Mouse (Mus musculus) limb, embryonic 15.5 days (tissue): ENCODE data around the gene Rfk. TPM values are rescaled to one million over a fixed set of nuclear protein-coding genes. Genes with fewer than 3 reads are reported as not detected.

Experiments
- ATAC-seq: fragments of 200-750 bp; cut with Nextera tagmentation; 2 replicates; pipeline ENCODE4 v1.8.0; 2017; ENCODE audit warnings: low read depth, moderate TSS enrichment; ENCODE audit not compliant: insufficient number of reproducible peaks, low FRiP score, low TSS enrichment
- H3K27ac ChIP-seq: fragments of 300-500 bp; sonication (generic); 2 replicates; pipeline ENCODE4 v1.5.1; 2015; ENCODE audit warnings: moderate library complexity, mild to moderate bottlenecking, inconsistent platforms
- H3K27me3 ChIP-seq: fragments of 300-500 bp; sonication (generic); 2 replicates; pipeline ENCODE4 v1.6.1; 2015; ENCODE audit warnings: inconsistent platforms
- H3K36me3 ChIP-seq: fragments of 300-500 bp; sonication (generic); 2 replicates; pipeline ENCODE4 v1.6.1; 2015; ENCODE audit warnings: inconsistent platforms
- H3K4me1 ChIP-seq: fragments of 300-500 bp; sonication (generic); 2 replicates; pipeline ENCODE4 v1.6.1; 2015; ENCODE audit warnings: inconsistent platforms
- H3K4me2 ChIP-seq: fragments of 300-500 bp; sonication (generic); 2 replicates; pipeline ENCODE4 v1.6.1; 2015; ENCODE audit warnings: mild to moderate bottlenecking, inconsistent platforms
- H3K4me3 ChIP-seq: fragments of 300-500 bp; sonication (generic); 2 replicates; pipeline ENCODE4 v1.5.1; 2015; ENCODE audit warnings: mild to moderate bottlenecking, inconsistent platforms
- H3K9ac ChIP-seq: fragments of 300-500 bp; sonication (generic); 2 replicates; pipeline ENCODE4 v1.6.1; 2015; ENCODE audit warnings: inconsistent platforms
- H3K9me3 ChIP-seq: fragments of 300-500 bp; sonication (generic); 2 replicates; pipeline ENCODE4 v1.6.1; 2016; ENCODE audit warnings: inconsistent platforms
- WGBS: fragments of 180-500 bp; shearing (Covaris S2); methylation state at CpG from one replicate; pipeline ENCODE4 v1.1.7; 2015; 5-methylcytosine and 5-hydroxymethylcytosine counted together
- polyA plus RNA-seq: library from polyadenylated mRNA; unstranded; fragments of >200 nt; fragmentation: Nextera tagmentation; extraction: Ambion mirVana; gene quantifications from 2 replicates; pipeline ENCODE4 v1.2.1, GENCODE M21; 2015

Rfk gene
- polyA plus RNA-seq, 1 experiment from 2014 or later: 53.7 TPM

DNA sequence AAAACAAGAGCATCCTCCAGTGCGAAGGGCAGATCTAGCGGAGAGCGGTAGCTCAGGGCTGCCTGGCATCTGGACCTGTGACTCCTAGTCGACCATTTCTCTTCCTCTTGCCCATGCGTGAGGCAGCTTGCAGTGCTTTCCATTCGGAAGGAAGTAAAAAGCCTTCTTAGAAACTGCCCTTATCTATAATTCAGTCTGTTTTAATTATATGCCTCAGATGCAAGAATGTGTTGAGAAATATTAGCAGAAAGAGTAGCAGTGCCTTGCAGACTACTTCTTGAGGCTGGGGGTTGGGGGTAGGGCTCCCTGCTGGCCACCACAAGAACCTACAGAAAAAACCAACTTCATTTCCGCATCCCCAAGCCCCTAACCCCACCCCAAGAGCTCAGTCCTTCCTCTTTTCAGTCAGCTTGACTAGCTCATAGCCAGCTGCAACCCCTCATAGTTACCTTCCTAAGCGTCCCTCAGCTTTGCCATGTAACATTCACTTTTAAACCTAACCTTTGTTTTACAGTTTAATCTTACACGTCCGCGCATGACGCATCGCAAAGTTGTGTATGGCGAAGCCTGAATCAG is 34.4 kb upstream of the Rfk start:
- ATAC-seq: no peak
- no peaks in the 10 kb centered on the region for H3K9me3 ChIP-seq

DNA sequence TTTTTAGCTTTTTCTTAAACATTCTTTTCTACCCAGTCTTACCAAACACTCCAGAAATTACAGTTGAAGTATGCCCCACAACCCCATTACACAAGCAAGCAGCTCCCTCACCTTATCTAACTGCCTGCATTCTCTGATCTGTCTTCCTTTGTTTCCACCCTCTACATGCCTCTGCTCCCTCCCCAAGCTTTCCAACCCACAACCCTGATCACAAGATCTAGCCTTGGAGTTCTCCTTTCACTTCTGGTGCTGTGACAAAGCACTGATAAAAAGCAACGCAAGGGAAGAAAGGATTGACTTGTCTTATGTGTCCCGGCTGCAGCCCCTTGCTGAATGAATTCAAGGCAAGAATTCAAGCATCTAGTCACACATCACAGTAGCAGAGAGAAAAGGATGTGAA is 32.7 kb upstream of the Rfk start:
- Histone ChIP-seq H3K9me3 (no peaks in the 10 kb centered on the region), H3K27ac (no peak overlapping the region), H3K4me1 (peaks cover 5% of the 10 kb centered on the region; the same call in 1 of the 2 replicates), H3K36me3 (no peaks in the 10 kb centered on the region), H3K4me3 (no peak overlapping the region), H3K4me2 (no peak overlapping the region), H3K9ac (no peak overlapping the region), H3K27me3 (no peaks in the 10 kb centered on the region)
- 77% methylated on average over 2 of the region's 2 CpGs for WGBS
- ATAC-seq: no peak

More for the DNA sequence above, 34.4 kb upstream of the Rfk start:
- Histone ChIP-seq H3K27ac (no peak overlapping the region), H3K4me1 (peaks cover 8% of the 10 kb centered on the region; the same call in 1 of the 2 replicates), H3K4me2 (no peak overlapping the region), H3K9ac (0 out of 2 replicates have a peak overlapping the region, but pooled peaks have one; percentile 10), H3K27me3 (no peaks in the 10 kb centered on the region), H3K4me3 (no peak overlapping the region), H3K36me3 (no peaks in the 10 kb centered on the region)
- WGBS: 83% methylated on average over 14 of the region's 14 CpGs

DNA sequence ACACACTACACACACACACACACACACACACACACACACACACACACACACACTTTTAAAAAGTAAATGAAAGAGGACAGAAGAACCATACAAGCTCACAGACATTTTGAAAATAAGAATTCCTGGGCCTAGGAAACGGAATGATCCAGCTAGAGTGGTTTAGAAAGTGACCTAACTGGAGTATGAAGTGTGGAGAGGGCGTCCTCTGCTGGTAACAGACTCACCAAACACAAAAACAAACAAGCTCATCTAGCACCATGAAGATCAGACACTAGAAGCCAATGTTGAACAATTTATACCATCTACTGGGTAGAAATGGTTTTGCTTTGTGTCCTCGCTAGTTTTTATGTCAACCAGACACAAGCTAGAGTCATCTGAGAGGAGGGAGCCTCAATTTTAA is 29.1 kb upstream of the Rfk start:
- no peak overlapping the region for H3K27ac ChIP-seq
- no peaks in the 10 kb centered on the region for H3K4me1 ChIP-seq
- H3K36me3 ChIP-seq: no peaks in the 10 kb centered on the region
- no peaks in the 10 kb centered on the region for H3K9me3 ChIP-seq
- no peaks in the 10 kb centered on the region for H3K27me3 ChIP-seq
- no peak overlapping the region for H3K4me3 ChIP-seq
- no peak overlapping the region for H3K4me2 ChIP-seq
- no peak for ATAC-seq
- no peak overlapping the region for H3K9ac ChIP-seq
- WGBS: 35% methylated on average over 3 of the region's 3 CpGs

DNA sequence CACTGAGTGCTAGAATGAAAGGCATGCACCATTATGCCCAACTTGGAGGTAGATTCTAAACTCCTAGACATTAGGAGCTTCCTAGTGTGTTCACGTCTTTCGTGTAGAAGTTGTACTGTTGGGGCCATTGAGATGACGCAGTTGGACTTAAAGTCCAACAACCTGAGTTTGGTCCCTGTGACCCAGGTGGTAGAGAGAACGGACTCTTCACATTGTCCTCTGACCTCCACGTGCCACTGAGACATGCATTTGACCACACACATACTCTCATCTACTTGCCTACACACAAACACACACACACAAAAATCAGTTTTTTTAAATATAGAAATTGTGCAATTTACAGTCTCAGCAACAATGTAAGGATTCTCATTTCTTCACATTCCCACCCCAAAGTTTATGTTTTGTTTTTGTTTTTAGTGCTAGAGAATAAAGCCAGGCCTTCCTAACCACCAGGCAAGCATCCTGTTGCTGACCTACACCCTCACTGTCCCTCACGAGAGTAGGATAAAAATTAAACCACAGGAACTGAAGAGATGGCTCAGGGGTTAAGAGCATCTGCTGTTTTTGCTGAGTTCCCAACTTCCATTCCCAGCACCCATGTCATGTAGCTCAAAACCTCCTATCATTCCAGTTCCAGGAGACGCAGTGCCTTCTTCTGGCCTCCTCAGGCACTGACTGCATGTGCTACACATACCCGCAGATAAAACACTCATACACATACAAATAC is 27.3 kb upstream of the Rfk start:
- H3K36me3 ChIP-seq: no peaks in the 10 kb centered on the region
- no peak for ATAC-seq
- WGBS: 91% methylated on average over 8 of the region's 8 CpGs
- no peaks in the 10 kb centered on the region for H3K27me3 ChIP-seq
- H3K4me2 ChIP-seq: no peak overlapping the region
- no peak overlapping the region for H3K9ac ChIP-seq
- H3K4me1 ChIP-seq: no peaks in the 10 kb centered on the region
- no peak overlapping the region for H3K4me3 ChIP-seq
- no peak overlapping the region for H3K27ac ChIP-seq
- H3K9me3 ChIP-seq: no peaks in the 10 kb centered on the region

DNA sequence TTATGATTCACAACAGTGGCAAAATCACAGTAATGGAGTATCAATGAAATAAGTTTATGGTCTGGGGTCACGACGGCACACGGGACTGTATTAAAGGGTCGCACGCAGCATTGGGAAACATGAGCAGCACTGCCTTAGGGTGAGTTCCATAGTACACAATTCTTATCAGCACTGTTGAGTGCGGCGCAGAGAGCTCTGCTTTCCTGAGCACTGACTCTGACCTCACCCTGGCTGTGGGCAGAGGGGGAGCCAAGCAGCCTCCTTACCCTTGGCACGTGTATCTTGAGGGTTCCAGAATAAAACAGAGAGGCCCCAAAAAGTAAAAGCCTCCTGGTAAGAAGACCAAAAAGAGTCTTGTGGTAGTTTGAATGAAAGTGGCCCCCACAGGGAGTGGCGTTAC is 25.3 kb upstream of the Rfk start:
- ATAC-seq: no peak
- no peak overlapping the region for H3K4me2 ChIP-seq
- no peaks in the 10 kb centered on the region for H3K36me3 ChIP-seq
- H3K27me3 ChIP-seq: no peaks in the 10 kb centered on the region
- no peak overlapping the region for H3K4me3 ChIP-seq
- 89% methylated on average over 9 of the region's 9 CpGs for WGBS
- no peak overlapping the region for H3K9ac ChIP-seq
- H3K9me3 ChIP-seq: no peaks in the 10 kb centered on the region
- H3K4me1 ChIP-seq: no peaks in the 10 kb centered on the region
- no peak overlapping the region for H3K27ac ChIP-seq

DNA sequence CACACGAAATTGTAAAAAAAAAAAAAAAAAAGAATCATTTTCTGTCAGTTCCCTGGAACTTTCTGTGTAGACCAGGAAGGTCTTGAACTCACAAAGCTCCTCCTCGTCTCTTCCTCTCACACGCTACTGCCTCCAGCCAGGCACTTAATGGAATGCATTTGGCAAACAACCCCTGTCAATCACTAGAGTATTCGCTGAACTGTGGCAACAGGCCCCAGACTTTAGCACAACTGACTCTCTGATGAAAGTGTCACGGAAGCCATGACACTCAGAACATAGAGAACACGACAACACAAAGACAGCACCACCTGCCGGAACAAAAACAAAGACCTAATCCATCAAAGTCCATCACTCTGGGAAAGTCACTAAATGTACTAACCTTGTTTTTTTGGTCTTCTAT is 24.3 kb upstream of the Rfk start:
- no peaks in the 10 kb centered on the region for H3K36me3 ChIP-seq
- H3K9ac ChIP-seq: no peak overlapping the region
- H3K4me1 ChIP-seq: no peaks in the 10 kb centered on the region
- H3K27me3 ChIP-seq: no peaks in the 10 kb centered on the region
- 72% methylated on average over 7 of the region's 7 CpGs for WGBS
- H3K4me2 ChIP-seq: no peak overlapping the region
- no peak overlapping the region for H3K4me3 ChIP-seq
- no peak for ATAC-seq
- H3K9me3 ChIP-seq: no peaks in the 10 kb centered on the region
- no peak overlapping the region for H3K27ac ChIP-seq

DNA sequence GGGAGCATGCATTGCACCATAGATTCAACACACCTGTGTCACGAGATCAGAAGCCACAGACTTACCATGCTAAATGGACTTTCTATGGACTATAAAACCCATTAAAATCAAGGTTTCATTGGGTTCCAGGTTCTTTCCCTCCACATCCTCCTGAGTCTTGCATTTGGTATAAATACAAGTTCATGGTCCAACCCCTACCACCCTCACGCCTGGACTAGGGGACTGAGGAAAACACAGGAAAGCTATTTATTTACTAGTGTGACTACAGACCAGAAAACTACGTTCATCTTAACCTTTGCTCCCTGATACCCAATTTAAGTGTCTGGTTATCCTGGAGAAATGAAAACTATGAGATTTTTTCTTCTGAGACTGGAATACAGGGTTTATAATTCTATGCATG is 21.1 kb upstream of the Rfk start, which contains the start of gene Gcnt1:
TSS of gene Gcnt1 (minus strand) at position 144 of the 400 bp plus-strand sequence.
- Histone ChIP-seq H3K9ac (no peak within 1 kb of the TSS), H3K4me1 (no peaks in the 10 kb centered on the region), H3K4me2 (no peak within 1 kb of the TSS), H3K9me3 (no peaks in the 10 kb centered on the region), H3K4me3 (no peak within 1 kb of the TSS), H3K27me3 (no peaks in the 10 kb centered on the region), H3K27ac (no peak within 1 kb of the TSS), H3K36me3 (no peaks in the 10 kb centered on the region)
- WGBS: 77% methylated on average over 3 of the region's 3 CpGs
- no peak for ATAC-seq

DNA sequence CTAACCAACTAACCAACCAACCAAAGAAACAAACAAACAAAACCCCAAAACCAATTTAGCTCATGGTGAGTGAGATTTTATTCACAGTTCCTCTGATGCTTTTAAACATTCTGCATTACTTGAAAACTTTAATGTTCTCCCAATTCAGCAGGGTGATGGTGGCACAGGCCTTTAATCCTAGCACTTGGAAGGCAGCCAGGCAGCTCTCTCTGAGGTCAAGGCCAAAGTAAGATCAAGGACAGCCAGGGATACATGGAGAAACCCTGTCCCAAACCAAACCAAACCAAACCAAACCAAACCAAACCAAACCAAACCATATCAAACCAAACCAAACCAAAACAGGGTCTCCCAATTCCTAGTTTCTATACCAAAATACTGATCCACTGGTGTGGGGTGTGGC is 15.0 kb upstream of the Rfk start:
- Histone ChIP-seq H3K9me3 (no peaks in the 10 kb centered on the region), H3K4me3 (no peak overlapping the region), H3K9ac (no peak overlapping the region), H3K27ac (no peak overlapping the region), H3K36me3 (no peaks in the 10 kb centered on the region), H3K4me2 (no peak overlapping the region), H3K4me1 (no peaks in the 10 kb centered on the region), H3K27me3 (no peaks in the 10 kb centered on the region)
- no peak for ATAC-seq

DNA sequence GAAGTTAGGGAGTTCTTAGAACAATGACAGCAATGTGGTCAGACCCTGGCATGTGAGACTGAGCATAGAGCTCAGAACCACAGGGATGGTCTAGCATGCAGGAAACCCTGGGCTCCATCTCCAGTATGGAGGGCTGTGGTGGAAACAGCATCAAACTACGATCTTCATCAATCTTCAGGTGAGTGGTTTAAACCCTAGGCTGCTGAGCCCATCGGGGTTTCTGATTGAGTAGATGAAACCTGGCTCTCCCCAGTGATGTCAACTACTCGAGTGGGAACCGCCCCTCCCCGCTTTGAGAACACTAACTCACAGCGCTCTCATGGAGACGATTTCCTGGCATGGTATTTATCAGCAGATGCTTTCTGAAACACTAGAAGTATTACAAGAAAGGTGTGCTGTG is 13.3 kb upstream of the Rfk start:
- no peaks in the 10 kb centered on the region for H3K36me3 ChIP-seq
- H3K9ac ChIP-seq: no peak overlapping the region
- no peaks in the 10 kb centered on the region for H3K4me1 ChIP-seq
- no peaks in the 10 kb centered on the region for H3K9me3 ChIP-seq
- 48% methylated on average over 7 of the region's 7 CpGs for WGBS
- no peaks in the 10 kb centered on the region for H3K27me3 ChIP-seq
- H3K4me3 ChIP-seq: no peak overlapping the region
- no peak for ATAC-seq
- H3K4me2 ChIP-seq: no peak overlapping the region
- no peak overlapping the region for H3K27ac ChIP-seq

DNA sequence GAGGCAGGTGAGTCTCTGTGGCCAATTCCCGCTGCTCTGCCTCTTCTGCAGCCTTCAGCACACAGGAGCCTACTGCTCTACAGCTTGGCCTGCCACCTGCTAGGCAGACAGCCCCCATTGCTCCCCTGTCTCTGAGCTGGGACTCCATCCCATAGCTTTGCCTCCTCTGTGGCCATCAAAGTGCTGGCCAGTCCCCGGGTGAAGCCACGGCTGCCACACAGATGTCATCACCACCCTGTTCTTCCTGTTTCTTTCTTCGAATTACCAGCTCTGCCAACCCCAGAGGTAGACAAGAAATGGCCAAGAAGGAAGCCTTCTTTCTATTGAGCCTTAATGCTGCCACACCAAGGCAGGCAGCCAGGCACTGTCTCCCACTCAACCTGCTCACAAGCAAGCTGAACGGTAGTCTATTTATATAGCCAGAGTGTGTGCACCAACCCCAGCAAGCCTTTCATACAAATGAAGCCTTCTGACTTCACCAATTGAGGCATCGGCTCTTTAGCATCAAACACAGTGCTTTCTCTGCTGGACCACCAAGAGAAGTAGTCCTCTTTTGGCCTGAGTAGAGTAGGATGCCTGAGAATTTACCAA is 10.9 kb upstream of the Rfk start:
- 84% methylated on average over 6 of the region's 6 CpGs for WGBS
- ATAC-seq: no peak
- no peak overlapping the region for H3K27ac ChIP-seq
- no peaks in the 10 kb centered on the region for H3K36me3 ChIP-seq
- H3K9me3 ChIP-seq: no peaks in the 10 kb centered on the region
- H3K4me3 ChIP-seq: no peak overlapping the region
- H3K4me1 ChIP-seq: no peaks in the 10 kb centered on the region
- H3K9ac ChIP-seq: no peak overlapping the region
- no peak overlapping the region for H3K4me2 ChIP-seq
- no peaks in the 10 kb centered on the region for H3K27me3 ChIP-seq

DNA sequence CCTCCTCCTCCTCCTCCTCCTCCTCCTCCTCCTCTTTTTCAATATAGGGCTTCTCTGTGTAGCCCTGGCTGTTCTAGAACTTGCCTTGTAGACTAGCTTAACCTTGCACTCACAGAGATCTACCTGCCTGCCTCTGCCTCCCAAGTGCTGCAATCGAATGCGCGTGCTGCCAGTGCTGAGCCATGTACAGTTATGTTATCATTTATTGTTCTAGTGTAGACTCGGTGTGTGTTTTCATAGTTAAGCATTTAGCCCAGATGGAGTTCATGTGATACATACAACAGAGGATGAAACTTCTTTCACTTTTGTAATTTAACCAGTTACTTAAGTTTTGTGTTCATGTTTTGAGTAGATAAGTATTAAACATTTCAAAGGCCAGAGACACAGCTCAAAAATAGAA is 8.8 kb upstream of the Rfk start:
- no peak overlapping the region for H3K4me2 ChIP-seq
- H3K27me3 ChIP-seq: no peaks in the 10 kb centered on the region
- no peak overlapping the region for H3K9ac ChIP-seq
- ATAC-seq: no peak
- H3K4me1 ChIP-seq: no peaks in the 10 kb centered on the region
- no peak overlapping the region for H3K4me3 ChIP-seq
- H3K27ac ChIP-seq: no peak overlapping the region
- no peaks in the 10 kb centered on the region for H3K9me3 ChIP-seq
- 98% methylated on average over 4 of the region's 4 CpGs for WGBS
- no peaks in the 10 kb centered on the region for H3K36me3 ChIP-seq

DNA sequence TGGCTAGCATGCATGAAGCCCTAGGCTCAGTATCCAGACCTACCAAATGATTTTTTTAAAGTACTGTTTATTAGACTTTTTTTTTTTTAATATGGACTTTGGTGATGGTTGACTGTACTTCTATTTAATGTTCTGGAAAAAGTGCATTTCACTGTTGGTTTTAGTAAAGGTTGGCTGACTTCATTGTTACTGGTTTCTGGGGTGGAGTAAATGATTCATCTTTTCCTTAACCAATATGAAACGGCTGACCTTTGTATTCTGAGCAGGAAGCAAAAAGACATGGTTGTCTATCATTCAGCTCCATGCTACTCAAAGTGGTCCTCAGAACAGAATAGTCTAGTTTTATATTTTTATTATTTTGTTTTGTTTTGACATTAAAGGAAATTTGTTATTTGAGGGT is 8.4 kb upstream of the Rfk start:
- Histone ChIP-seq H3K4me3 (no peak overlapping the region), H3K4me2 (no peak overlapping the region), H3K9ac (no peak overlapping the region), H3K9me3 (no peaks in the 10 kb centered on the region), H3K4me1 (no peaks in the 10 kb centered on the region), H3K36me3 (no peaks in the 10 kb centered on the region), H3K27me3 (no peaks in the 10 kb centered on the region), H3K27ac (no peak overlapping the region)
- ATAC-seq: no peak
- WGBS: 63% methylated on average over 1 of the region's 1 CpGs
